Mouse (Mus musculus): ENCODE measurements around the gene Sdsl.

Sdsl gene

GRCm38 (mm10) chr5:120456841-120457554 lies 15.6 kb downstream of the Sdsl start:
- no peak for DNase-seq (ENCODE audit: low read depth, low spot score)

GRCm38 (mm10) chr5:120456253-120456652 lies 16.4 kb downstream of the Sdsl start:
- DNase-seq (ENCODE audit: low read depth, low spot score): no peak

GRCm38 (mm10) chr5:120454756-120455337 lies 17.8 kb downstream of the Sdsl start:
- no peak for DNase-seq (ENCODE audit: low read depth, low spot score)

- no peak for DNase-seq (ENCODE audit: low read depth, low spot score)
Observed at GRCm38 (mm10) chr5:120447305-120447704, 25.3 kb downstream of the Sdsl start.

DNA sequence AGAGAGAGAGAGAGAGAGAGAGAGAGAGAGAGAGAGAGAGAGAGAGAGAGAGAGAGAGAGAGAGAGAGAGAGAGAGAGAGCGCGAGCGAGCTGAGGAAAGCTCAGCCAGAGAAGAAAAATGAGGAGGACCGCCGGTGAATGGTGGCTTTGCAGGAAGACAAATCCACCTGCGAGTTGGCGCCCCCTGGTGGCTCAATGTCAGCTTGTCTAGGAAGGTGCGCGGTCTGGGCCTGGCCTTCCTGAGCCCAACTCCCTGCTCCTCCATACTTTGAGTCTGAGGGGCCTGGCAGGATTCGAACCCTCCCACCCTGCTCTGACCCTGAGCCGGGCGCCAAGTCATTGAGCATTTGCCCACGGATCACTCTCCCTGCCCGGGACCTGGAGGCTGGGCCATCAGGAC lies 31.9 kb downstream of the Sdsl start:
- DNase-seq (ENCODE audit: low read depth, low spot score): peak; percentile 93

DNA sequence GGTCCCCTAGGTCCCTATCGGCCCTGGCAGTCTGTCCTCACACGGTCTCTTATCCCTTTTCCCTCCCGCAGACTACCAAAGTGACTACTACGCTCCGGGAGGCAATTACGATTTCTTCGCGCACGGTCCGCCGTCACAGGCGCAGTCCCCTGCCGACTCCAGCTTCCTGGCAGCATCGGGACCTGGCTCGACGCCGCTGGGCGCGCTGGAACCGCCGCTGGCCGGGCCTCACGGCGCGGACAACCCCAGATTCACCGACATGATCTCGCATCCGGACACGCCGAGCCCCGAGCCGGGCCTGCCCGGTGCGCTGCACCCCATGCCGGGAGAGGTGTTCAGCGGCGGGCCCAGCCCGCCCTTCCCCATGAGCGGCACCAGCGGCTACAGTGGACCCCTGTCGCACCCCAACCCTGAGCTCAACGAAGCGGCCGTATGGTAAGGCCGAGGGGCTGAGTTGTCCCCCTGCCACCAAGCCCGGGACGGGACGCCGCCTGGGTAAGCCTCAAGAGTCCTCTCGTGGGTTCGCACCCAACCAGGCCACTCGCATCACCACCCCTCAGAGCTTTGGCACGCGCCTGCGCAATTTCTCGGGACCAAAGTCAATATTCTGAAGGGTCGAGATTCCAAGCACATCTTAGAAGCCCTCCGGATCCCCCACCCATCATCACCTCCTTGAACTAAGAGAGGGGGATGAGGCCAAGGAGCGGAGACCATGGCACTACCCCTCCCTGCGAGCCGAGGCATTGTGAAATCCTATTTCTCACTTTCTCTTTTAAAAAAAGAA lies 32.5 kb downstream of the Sdsl start:
- DNase-seq (ENCODE audit: low read depth, low spot score): no peak

GRCm38 (mm10) chr5:120438991-120439710 lies 33.5 kb downstream of the Sdsl start:
- DNase-seq (ENCODE audit: low read depth, low spot score): no peak

- no peak for DNase-seq (ENCODE audit: low read depth, low spot score)
Observed at GRCm38 (mm10) chr5:120438469-120438868, 34.1 kb downstream of the Sdsl start.

GRCm38 (mm10) chr5:120437986-120438385 lies 34.6 kb downstream of the Sdsl start:
- DNase-seq (ENCODE audit: low read depth, low spot score): no peak

DNA sequence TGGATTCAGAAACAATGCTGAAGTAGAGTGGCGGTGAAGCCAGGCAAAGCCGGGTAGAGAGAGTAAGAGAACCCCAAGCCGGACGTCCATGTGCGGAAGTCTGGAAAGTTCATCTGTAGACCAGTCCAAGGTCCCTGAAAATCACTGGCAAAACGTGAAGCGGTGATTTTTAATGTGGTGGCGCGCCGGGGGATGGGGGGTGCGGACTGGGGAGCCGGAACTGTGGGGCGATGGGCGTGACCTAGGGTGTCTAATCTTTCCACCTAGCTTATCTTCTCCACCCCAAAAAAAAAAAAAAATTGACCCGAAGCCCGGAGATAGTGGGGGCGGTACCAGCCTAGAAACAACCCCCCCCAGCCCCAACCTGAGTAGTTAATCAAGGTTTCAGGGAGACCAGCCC lies 35.1 kb downstream of the Sdsl start:
- no peak for DNase-seq (ENCODE audit: low read depth, low spot score)

- no peak for DNase-seq (ENCODE audit: low read depth, low spot score)
Observed at GRCm38 (mm10) chr5:120436885-120437495, 35.6 kb downstream of the Sdsl start.

DNA sequence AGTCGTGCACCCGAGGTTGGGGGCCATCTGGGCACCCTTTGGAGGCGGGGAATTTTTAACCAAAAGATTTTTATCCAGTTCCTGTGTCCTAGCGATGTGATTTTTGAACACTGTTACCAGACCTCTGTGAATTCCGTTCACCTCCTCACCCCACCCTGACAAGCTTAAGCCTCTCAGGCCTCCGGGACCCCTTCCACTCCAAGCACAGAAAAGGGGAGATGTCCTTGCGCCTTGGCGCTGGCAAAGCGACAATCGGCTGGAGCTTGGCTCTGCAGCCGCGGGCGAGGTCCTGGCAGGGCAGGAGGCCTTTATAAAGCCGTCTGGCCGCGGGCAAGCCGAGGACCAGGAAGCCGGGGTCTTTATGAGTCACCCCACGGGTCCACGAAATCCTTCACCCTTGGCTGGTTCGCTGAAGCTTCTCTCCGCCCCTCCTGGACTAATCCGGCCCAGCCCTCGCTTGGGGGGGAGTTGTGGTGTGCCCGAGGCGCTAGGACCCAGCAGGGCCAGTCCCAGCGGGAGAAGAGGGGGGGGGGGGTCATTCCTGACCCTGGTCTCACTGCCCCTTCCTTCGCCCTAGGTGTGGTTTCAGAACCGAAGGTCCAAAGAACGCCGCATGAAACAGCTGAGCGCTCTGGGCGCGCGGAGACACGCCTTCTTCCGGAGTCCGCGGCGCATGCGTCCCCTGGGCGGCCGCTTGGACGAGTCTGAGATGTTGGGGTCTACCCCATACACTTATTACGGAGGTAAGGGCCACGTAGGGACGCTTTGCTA lies 36.7 kb downstream of the Sdsl start:
- DNase-seq (ENCODE audit: low read depth, low spot score): no peak

GRCm38 (mm10) chr5:120435006-120435681 lies 37.5 kb downstream of the Sdsl start:
- DNase-seq (ENCODE audit: low read depth, low spot score): no peak

- no peak for DNase-seq (ENCODE audit: low read depth, low spot score)
Observed at GRCm38 (mm10) chr5:120434231-120434735, 38.3 kb downstream of the Sdsl start.

- no peak for DNase-seq (ENCODE audit: low read depth, low spot score)
Observed at GRCm38 (mm10) chr5:120433135-120433760, 39.4 kb downstream of the Sdsl start.

DNA sequence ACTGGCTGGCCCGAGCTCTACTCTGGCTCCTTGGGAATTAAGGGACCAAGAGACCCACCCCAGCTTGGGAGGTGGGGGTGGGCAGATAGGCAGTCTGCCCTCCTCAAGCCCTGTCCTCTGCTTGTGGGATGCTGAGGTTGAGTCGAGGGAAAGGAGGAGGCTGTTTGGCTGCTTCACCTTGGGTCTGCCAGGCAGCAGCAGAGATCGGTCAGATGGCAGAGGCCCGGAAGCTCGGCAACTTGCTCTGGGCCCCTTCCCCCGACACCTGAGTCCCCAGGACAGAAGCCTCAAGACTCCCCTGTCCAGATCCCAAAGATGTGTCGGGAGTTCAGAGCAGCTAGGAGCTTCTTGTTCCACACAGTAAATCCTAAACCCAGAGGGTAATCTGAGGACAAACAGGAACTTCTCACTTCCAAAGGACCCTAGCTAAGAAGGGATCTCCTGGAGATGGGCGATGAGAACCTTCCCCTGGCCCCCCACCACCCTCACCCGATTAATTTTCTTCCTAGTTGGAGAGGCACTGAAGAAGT lies 40.1 kb downstream of the Sdsl start:
- DNase-seq (ENCODE audit: low read depth, low spot score): no peak

DNA sequence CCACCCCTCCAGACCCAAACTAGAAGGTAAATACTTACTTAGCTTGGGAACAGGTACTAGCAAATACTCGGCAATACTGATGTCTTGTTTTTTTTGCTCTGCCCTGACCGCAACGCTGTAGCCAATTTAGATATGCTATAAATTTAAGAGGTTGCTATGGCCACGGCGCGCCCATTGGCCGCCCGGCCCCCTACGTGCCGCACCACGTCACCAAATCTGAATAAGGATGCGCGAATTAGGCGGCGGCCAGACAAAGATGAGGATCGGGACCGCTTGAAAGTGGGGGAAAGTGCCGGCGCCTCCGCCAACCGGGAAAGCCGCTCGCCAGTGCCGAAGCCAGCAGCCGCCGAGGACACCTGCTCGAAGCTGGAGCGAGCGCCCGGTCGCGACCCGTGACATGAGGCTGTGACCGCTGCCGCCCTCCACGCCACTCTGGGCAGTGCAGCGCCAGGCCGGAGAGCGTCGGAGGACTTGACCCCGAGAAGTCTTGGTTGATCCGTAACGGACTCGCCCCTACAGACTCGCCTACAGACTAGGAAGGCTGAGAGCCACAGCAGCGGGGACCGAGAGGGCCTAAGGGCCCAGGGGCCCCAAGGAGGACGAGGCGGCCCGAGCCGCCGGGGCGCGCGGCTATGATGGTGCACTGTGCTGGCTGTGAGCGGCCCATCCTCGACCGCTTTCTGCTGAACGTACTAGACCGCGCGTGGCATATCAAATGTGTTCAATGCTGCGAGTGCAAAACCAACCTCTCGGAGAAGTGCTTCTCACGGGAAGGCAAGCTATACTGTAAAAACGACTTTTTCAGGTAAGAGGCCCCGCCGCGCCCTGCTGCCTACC lies 40.7 kb downstream of the Sdsl start, which contains the start of gene Lhx5:
Gene Lhx5, plus strand, starts transcription at position 51 of the 837 bp plus-strand sequence.
- no peak for DNase-seq (ENCODE audit: low read depth, low spot score)

DNA sequence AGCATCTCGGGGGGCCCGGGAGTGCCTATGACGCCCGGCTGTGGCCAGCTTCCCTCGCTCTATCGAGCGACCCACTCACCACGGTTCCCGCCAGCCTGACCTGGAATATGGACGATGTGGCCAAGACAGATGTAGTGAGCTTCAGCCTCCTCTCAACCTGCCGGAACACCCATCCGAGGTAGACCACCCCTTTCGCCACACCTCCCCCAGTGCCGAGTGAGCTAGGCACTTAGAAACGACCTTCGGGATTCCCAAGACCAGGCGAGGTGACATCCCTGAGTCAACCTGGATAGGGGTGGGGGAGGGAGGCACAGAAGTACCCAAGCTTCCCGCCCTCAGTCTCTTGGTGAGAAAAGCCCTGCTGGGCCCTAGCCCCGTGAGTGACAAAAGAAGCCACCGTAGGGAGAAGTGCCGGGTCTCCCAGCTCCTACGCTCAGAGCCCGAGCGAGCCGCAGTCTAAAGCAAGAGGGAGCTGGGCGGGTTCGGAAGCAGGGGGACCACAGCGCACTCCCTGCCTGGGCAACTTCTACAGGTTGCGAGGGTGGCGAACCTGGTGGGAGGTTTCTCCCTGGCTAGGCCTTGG lies 41.5 kb downstream of the Sdsl start:
- DNase-seq (ENCODE audit: low read depth, low spot score): no peak
